Comparison of ENCODE assay signal across 28 mouse cellular contexts in genomic region chr2:178954420-178955067, GRCm38 (mm10).
DNase-seq lines count a peak whose midpoint lies in the region; ATAC-seq and TF ChIP-seq lines count a peak whose summit lies in the region.
"Had no signal": no experiment of that assay in that cellular context is flagged by ENCODE, and none has a peak within 500 bp of the region (broad histone marks: within the 10 kb centered on the region; RNA-seq: fewer than 3 reads in every experiment).

No protein-coding gene starts in this region.

- H3K4me3 ChIP-seq in hindbrain, postnatal 0 days (ENCODE audit: low read length): no peak overlapping the region
- no peak overlapping the region for H3K4me3 ChIP-seq in hindbrain, embryonic 13.5 days
- no peak overlapping the region for H3K4me3 ChIP-seq in intestine, embryonic 16.5 days (ENCODE audit: low read length)
- H3K4me3 ChIP-seq: embryonic facial prominence, embryonic 12.5 days; forebrain, embryonic 10.5 days; gastrocnemius, adult 2 months; heart, adult 2 months; heart, embryonic 12.5 days; limb, embryonic 15.5 days; liver, embryonic 13.5 days had no signal

- no peaks in the 10 kb centered on the region for H3K36me3 ChIP-seq in hindbrain, postnatal 0 days (ENCODE audit: insufficient read depth, low read length)
- no peaks in the 10 kb centered on the region for H3K36me3 ChIP-seq in hindbrain, embryonic 13.5 days
- H3K36me3 ChIP-seq in intestine, embryonic 16.5 days (ENCODE audit: control insufficient read depth, insufficient read depth, low read length): no peaks in the 10 kb centered on the region
- H3K36me3 ChIP-seq: embryonic facial prominence, embryonic 12.5 days; forebrain, embryonic 10.5 days; heart, embryonic 12.5 days; limb, embryonic 15.5 days; liver, embryonic 13.5 days had no signal

- H3K9me3 ChIP-seq in hindbrain, postnatal 0 days (ENCODE audit: low read length): no peaks in the 10 kb centered on the region
- no peaks in the 10 kb centered on the region for H3K9me3 ChIP-seq in hindbrain, embryonic 13.5 days
- no peaks in the 10 kb centered on the region for H3K9me3 ChIP-seq in intestine, embryonic 16.5 days (ENCODE audit: control insufficient read depth, low read length)
- H3K9me3 ChIP-seq: embryonic facial prominence, embryonic 12.5 days; forebrain, embryonic 10.5 days; heart, embryonic 12.5 days; limb, embryonic 15.5 days; liver, embryonic 13.5 days had no signal

- no peak for ATAC-seq in hindbrain, postnatal 0 days
- no peak for ATAC-seq in hindbrain, embryonic 13.5 days (ENCODE audit: low FRiP score)
- peak; percentile 88 for ATAC-seq in intestine, embryonic 16.5 days
- ATAC-seq: activated CD4-positive, CD25-positive, alpha-beta regulatory T cell, adult 4 months; inflammation-experienced regulatory T-cells, adult 6 months had no signal

- TF ChIP-seq POLR2A in brain, embryonic 14.5 days (IDR thresholded peaks at IDR 0.05; ENCODE audit: borderline replicate concordance, extremely low read depth, insufficient read depth, insufficient read length, poor library complexity, severe bottlenecking): no peak

- TF ChIP-seq CTCF in hindbrain, postnatal 0 days (IDR thresholded peaks at IDR 0.05; ENCODE audit: low read depth): no peak
- TF ChIP-seq CTCF in brain, embryonic 14.5 days (IDR thresholded peaks at IDR 0.05; ENCODE audit: borderline replicate concordance, extremely low read depth, insufficient read depth, insufficient read length): no peak

- H3K4me1 ChIP-seq in hindbrain, postnatal 0 days (ENCODE audit: insufficient read depth, low read length): no peaks in the 10 kb centered on the region
- H3K4me1 ChIP-seq in hindbrain, embryonic 13.5 days (replicated peaks): 0 out of 2 replicates have a peak, but pooled peaks cover 9% of the 10 kb centered on the region
- H3K4me1 ChIP-seq in intestine, embryonic 16.5 days (ENCODE audit: control insufficient read depth, insufficient read depth, low read length): peaks cover 7% of the 10 kb centered on the region; the same call in 1 of the 2 replicates
- H3K4me1 ChIP-seq: liver, embryonic 13.5 days had no signal

- H3K9ac ChIP-seq in hindbrain, postnatal 0 days (replicated peaks; ENCODE audit: low read length): no peak overlapping the region
- H3K9ac ChIP-seq in hindbrain, embryonic 13.5 days: no peak overlapping the region
- no peak overlapping the region for H3K9ac ChIP-seq in intestine, embryonic 16.5 days (ENCODE audit: low read depth, low read length)
- H3K9ac ChIP-seq: embryonic facial prominence, embryonic 12.5 days; heart, embryonic 12.5 days; hindbrain, embryonic 14.5 days; limb, embryonic 15.5 days; liver, embryonic 13.5 days had no signal

- H3K27ac ChIP-seq in hindbrain, postnatal 0 days: no peak overlapping the region
- H3K27ac ChIP-seq in hindbrain, embryonic 13.5 days: no peak overlapping the region
- H3K27ac ChIP-seq in intestine, embryonic 16.5 days (ENCODE audit: low read length): no peak overlapping the region
- H3K27ac ChIP-seq: embryonic facial prominence, embryonic 12.5 days; forebrain, embryonic 10.5 days; gastrocnemius, adult 2 months; heart, adult 2 months; hindbrain, embryonic 14.5 days; kidney, postnatal 0 days; limb, embryonic 15.5 days; liver, embryonic 13.5 days had no signal

- no peaks in the 10 kb centered on the region for H3K27me3 ChIP-seq in hindbrain, postnatal 0 days (ENCODE audit: insufficient read depth, low read length)
- H3K27me3 ChIP-seq in hindbrain, embryonic 13.5 days: no peaks in the 10 kb centered on the region
- no peaks in the 10 kb centered on the region for H3K27me3 ChIP-seq in intestine, embryonic 16.5 days (replicated peaks; ENCODE audit: control insufficient read depth, insufficient read depth, low read length)
- H3K27me3 ChIP-seq: CH12.LX; embryonic facial prominence, embryonic 12.5 days; heart, embryonic 12.5 days; limb, embryonic 15.5 days; liver, embryonic 13.5 days had no signal

- WGBS in hindbrain, postnatal 0 days: 42% methylated on average over 2 of the region's 2 CpGs
- 64% methylated on average over 2 of the region's 2 CpGs for WGBS in hindbrain, embryonic 13.5 days
- 57% methylated on average over 2 of the region's 2 CpGs for WGBS in intestine, embryonic 16.5 days

- intact Hi-C loops in left cerebral cortex, postnatal 14 days (cut with DNase I): no loop called here
- intact Hi-C loops in left cerebral cortex, postnatal 4 days (cut with DNase I): no loop called here

- peak; percentile 48 for DNase-seq in hindbrain, postnatal 0 days (ENCODE audit: low spot score)
- DNase-seq in left cerebral cortex, postnatal 14 days (ENCODE audit: low spot score in 2 of 2): peak; percentile 11 to 17
- no peak for DNase-seq in left cerebral cortex, postnatal 4 days
- DNase-seq in brain, embryonic 14.5 days (ENCODE audit: low read depth): peak; percentile 47
- DNase-seq in spleen, adult 18-20 months: no peak
- DNase-seq: adrenal gland, adult 2 months; adrenal gland, postnatal 36 days; cerebellum, adult 8-10 months; cerebellum, postnatal 25 days; gastrocnemius, adult 2 months; heart, adult 2 months; heart, postnatal 4 days; liver, embryonic 13.5 days; lung, adult 18-20 months; lung, postnatal 10 days; midbrain, embryonic 14.5 days; thymus, postnatal 4 days had no signal

- H3K4me2 ChIP-seq in hindbrain, postnatal 0 days (ENCODE audit: low read depth, low read length): no peak overlapping the region
- H3K4me2 ChIP-seq in hindbrain, embryonic 13.5 days: no peak overlapping the region
- H3K4me2 ChIP-seq in intestine, embryonic 16.5 days (ENCODE audit: low read depth, low read length): no peak overlapping the region
- H3K4me2 ChIP-seq: embryonic facial prominence, embryonic 12.5 days; heart, embryonic 12.5 days; hindbrain, embryonic 14.5 days; limb, embryonic 15.5 days; liver, embryonic 13.5 days had no signal

Comparison
In these comparisons a context has a peak if more than half of its experiments do, and no peak if none do; other contexts are left out.
1. DNase-seq: peak in hindbrain, postnatal 0 days (single experiment), left cerebral cortex, postnatal 14 days (2 of 2) and brain, embryonic 14.5 days (single experiment); none in left cerebral cortex, postnatal 4 days (single experiment) and spleen, adult 18-20 months (0 of 2).